Mouse (Mus musculus) liver, embryonic 14.5 days (tissue): Measurements from ENCODE around the gene Runx2.

Experiments
- CTCF ChIP-seq: IDR thresholded peaks from 2 replicates; pipeline ENCODE4 v1.5.1; 2016; ENCODE audit warnings: antibody characterized with exemption, low read depth, control low read depth
- EP300 ChIP-seq: IDR thresholded peaks from 2 replicates; pipeline ENCODE4 v1.6.1; 2016; ENCODE audit warnings: antibody characterized with exemption, low read depth

DNA sequence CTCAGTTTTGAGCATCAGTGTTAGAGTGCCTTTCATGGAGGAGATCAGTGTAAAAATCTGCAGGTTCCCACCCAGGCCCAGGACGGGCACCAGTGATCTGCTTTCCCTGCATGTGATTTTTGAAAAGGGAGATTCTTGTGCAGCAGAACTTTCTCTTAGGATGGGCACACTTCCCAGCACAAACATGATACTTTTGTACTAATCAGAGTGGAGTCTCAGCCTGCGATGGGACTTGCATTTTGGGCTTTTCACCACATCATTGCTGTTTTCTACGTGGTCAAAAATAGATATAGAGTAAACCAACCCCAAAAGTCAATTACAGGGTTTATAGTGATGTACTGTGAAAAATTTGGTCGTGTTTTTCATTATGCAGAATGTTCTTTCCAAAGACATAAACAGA lies 27.6 kb upstream of the Runx2 start:
- TF ChIP-seq EP300: no peak
- no peak for TF ChIP-seq CTCF
